ENCODE assay signal across 18 mouse cellular contexts in the genomic region with DNA sequence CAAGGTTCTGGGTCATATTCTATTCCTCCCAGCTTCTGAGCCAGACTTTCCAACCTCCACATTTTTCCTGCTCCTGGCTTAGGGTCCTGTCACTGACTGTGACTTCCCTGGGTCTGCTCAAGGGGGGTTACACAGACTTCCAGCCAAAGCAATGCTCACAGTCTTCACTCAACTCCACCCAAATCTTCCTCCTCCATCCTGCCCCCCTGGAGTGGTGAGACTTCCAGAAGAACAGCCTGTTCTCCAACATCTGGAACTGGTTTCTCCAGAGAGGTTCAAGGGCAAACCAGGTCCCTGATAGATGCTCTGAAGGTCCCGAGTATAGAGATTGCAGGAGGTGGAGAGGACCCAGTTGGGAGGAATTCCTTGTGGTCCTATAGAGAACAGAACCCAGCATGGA. TPM values are rescaled to one million over a fixed set of nuclear protein-coding genes. Genes with fewer than 3 reads are reported as not detected.
DNase-seq lines count a peak whose midpoint lies in the region; ATAC-seq and TF ChIP-seq lines count a peak whose summit lies in the region.
"Had no signal": no experiment of that assay in that cellular context is flagged by ENCODE, and none has a peak within 500 bp of the region (broad histone marks: within the 10 kb centered on the region; RNA-seq: fewer than 3 reads in every experiment).

No protein-coding gene starts in this region.

- DNase-seq in hindbrain, postnatal 0 days (ENCODE audit: low spot score) = no peak
- DNase-seq in hindbrain, embryonic 11.5 days (ENCODE audit: low spot score) = no peak
- DNase-seq in kidney, postnatal 0 days (ENCODE audit: low spot score) = no peak
- no peak for DNase-seq in kidney, postnatal 14 days
- no peak for DNase-seq in ovary, adult 18-20 months (ENCODE audit: low spot score)
- DNase-seq: thymus, adult 2 months; thymus, postnatal 4 days had no signal

- ATAC-seq in hindbrain, postnatal 0 days = 0 out of 2 replicates have a peak, but pooled peaks have one; percentile 12
- no peak for ATAC-seq in hindbrain, embryonic 11.5 days (ENCODE audit: low FRiP score)
- ATAC-seq in kidney, postnatal 0 days (replicated peaks; ENCODE audit: low FRiP score, low read depth) = no peak
- no peak for ATAC-seq in stomach, embryonic 15.5 days (ENCODE audit: insufficient read depth, low FRiP score, low read depth)

- H3K9ac ChIP-seq in hindbrain, postnatal 0 days (replicated peaks; ENCODE audit: low read length) = no peak overlapping the region
- no peak overlapping the region for H3K9ac ChIP-seq in hindbrain, embryonic 11.5 days (ENCODE audit: low read depth, low read length)
- H3K9ac ChIP-seq in kidney, postnatal 0 days (ENCODE audit: low read depth, low read length) = no peak overlapping the region
- H3K9ac ChIP-seq in stomach, embryonic 15.5 days = no peak overlapping the region
- H3K9ac ChIP-seq: embryonic facial prominence, embryonic 12.5 days; forebrain, embryonic 12.5 days; hindbrain, embryonic 15.5 days; limb, embryonic 15.5 days; liver, embryonic 14.5 days; midbrain, embryonic 12.5 days had no signal

- TF ChIP-seq CTCF in hindbrain, postnatal 0 days (IDR thresholded peaks at IDR 0.05; ENCODE audit: low read depth) = no peak
- no peak for TF ChIP-seq CTCF in kidney, postnatal 0 days (IDR thresholded peaks at IDR 0.05; ENCODE audit: low read depth)

- no peak overlapping the region; the same call in 1 of the 2 replicates for H3K27ac ChIP-seq in hindbrain, postnatal 0 days
- no peak overlapping the region for H3K27ac ChIP-seq in hindbrain, embryonic 11.5 days (ENCODE audit: low read depth, low read length)
- 0 out of 2 replicates have a peak overlapping the region, but pooled peaks have one; percentile 8 for H3K27ac ChIP-seq in kidney, postnatal 0 days
- H3K27ac ChIP-seq in stomach, embryonic 15.5 days = peak overlapping the region; percentile 57
- H3K27ac ChIP-seq: embryonic facial prominence, embryonic 12.5 days; forebrain, embryonic 12.5 days; heart, embryonic 10.5 days; left cerebral cortex, adult 2 months; limb, embryonic 15.5 days; liver, embryonic 14.5 days; midbrain, embryonic 12.5 days had no signal

- H3K4me3 ChIP-seq in hindbrain, postnatal 0 days (ENCODE audit: low read length) = no peak overlapping the region
- no peak overlapping the region for H3K4me3 ChIP-seq in hindbrain, embryonic 11.5 days (ENCODE audit: low read depth, low read length)
- H3K4me3 ChIP-seq in kidney, postnatal 0 days (replicated peaks; ENCODE audit: low read depth, low read length) = no peak overlapping the region
- no peak overlapping the region for H3K4me3 ChIP-seq in myocyte
- no peak overlapping the region for H3K4me3 ChIP-seq in stomach, embryonic 15.5 days (replicated peaks)
- H3K4me3 ChIP-seq: embryonic facial prominence, embryonic 12.5 days; erythroblast, embryonic 14.5 days; forebrain, embryonic 12.5 days; heart, embryonic 10.5 days; hindbrain, embryonic 15.5 days; left cerebral cortex, adult 2 months; limb, embryonic 15.5 days; midbrain, embryonic 12.5 days had no signal

- WGBS in hindbrain, postnatal 0 days = 87% methylated on average over 1 of the region's 1 CpGs
- 78% methylated on average over 1 of the region's 1 CpGs for WGBS in hindbrain, embryonic 11.5 days
- 48% methylated on average over 1 of the region's 1 CpGs for WGBS in kidney, postnatal 0 days
- WGBS in stomach, embryonic 15.5 days = 59% methylated on average over 1 of the region's 1 CpGs

- no peaks in the 10 kb centered on the region; the same call in 1 of the 2 replicates for H3K4me1 ChIP-seq in hindbrain, postnatal 0 days (ENCODE audit: insufficient read depth, low read length)
- H3K4me1 ChIP-seq in hindbrain, embryonic 11.5 days (replicated peaks; ENCODE audit: control insufficient read depth, insufficient read depth, low read length) = no peaks in the 10 kb centered on the region
- peaks cover 32% of the 10 kb centered on the region for H3K4me1 ChIP-seq in kidney, postnatal 0 days (replicated peaks; ENCODE audit: insufficient read depth, low read length)
- peaks cover 66% of the 10 kb centered on the region for H3K4me1 ChIP-seq in stomach, embryonic 15.5 days
- H3K4me1 ChIP-seq: forebrain, embryonic 12.5 days; midbrain, embryonic 12.5 days had no signal

- no peaks in the 10 kb centered on the region for H3K9me3 ChIP-seq in hindbrain, postnatal 0 days (ENCODE audit: low read length)
- H3K9me3 ChIP-seq in hindbrain, embryonic 11.5 days (ENCODE audit: control insufficient read depth, low read length) = no peaks in the 10 kb centered on the region
- no peaks in the 10 kb centered on the region for H3K9me3 ChIP-seq in kidney, postnatal 0 days (replicated peaks; ENCODE audit: low read length)
- no peaks in the 10 kb centered on the region for H3K9me3 ChIP-seq in stomach, embryonic 15.5 days
- H3K9me3 ChIP-seq: embryonic facial prominence, embryonic 12.5 days; forebrain, embryonic 12.5 days; heart, embryonic 10.5 days; hindbrain, embryonic 15.5 days; limb, embryonic 15.5 days; midbrain, embryonic 12.5 days had no signal

- peaks cover 82% of the 10 kb centered on the region for H3K79me2 ChIP-seq in myocyte (ENCODE audit: control insufficient read depth, insufficient read depth)

- H3ac ChIP-seq in myocyte (ENCODE audit: control insufficient read depth, insufficient read length) = no peak overlapping the region

- no peaks in the 10 kb centered on the region for H3K27me3 ChIP-seq in hindbrain, postnatal 0 days (ENCODE audit: insufficient read depth, low read length)
- H3K27me3 ChIP-seq in hindbrain, embryonic 11.5 days (ENCODE audit: control insufficient read depth, insufficient read depth, low read length) = peaks cover 5% of the 10 kb centered on the region
- H3K27me3 ChIP-seq in kidney, postnatal 0 days (ENCODE audit: insufficient read depth, low read length) = no peaks in the 10 kb centered on the region
- H3K27me3 ChIP-seq in myocyte (ENCODE audit: control insufficient read depth, insufficient read depth, insufficient read length) = no peaks in the 10 kb centered on the region
- no peaks in the 10 kb centered on the region for H3K27me3 ChIP-seq in stomach, embryonic 15.5 days (replicated peaks)

- no peak for TF ChIP-seq POLR2A in myocyte (IDR thresholded peaks at IDR 0.05; ENCODE audit: insufficient read length, low read depth)

- no peaks in the 10 kb centered on the region for H3K36me3 ChIP-seq in hindbrain, postnatal 0 days (ENCODE audit: insufficient read depth, low read length)
- H3K36me3 ChIP-seq in hindbrain, embryonic 11.5 days (ENCODE audit: control insufficient read depth, insufficient read depth, low read length) = no peaks in the 10 kb centered on the region
- no peaks in the 10 kb centered on the region for H3K36me3 ChIP-seq in kidney, postnatal 0 days (ENCODE audit: insufficient read depth, low read length)
- no peaks in the 10 kb centered on the region for H3K36me3 ChIP-seq in myocyte (ENCODE audit: control insufficient read depth, insufficient read depth)
- H3K36me3 ChIP-seq in stomach, embryonic 15.5 days = no peaks in the 10 kb centered on the region
- H3K36me3 ChIP-seq: embryonic facial prominence, embryonic 12.5 days; forebrain, embryonic 12.5 days; heart, embryonic 10.5 days; hindbrain, embryonic 15.5 days; limb, embryonic 15.5 days; midbrain, embryonic 12.5 days had no signal

- H3K4me2 ChIP-seq in hindbrain, postnatal 0 days (ENCODE audit: low read depth, low read length) = no peak overlapping the region
- no peak overlapping the region for H3K4me2 ChIP-seq in hindbrain, embryonic 11.5 days (replicated peaks; ENCODE audit: low read depth, low read length)
- no peak overlapping the region for H3K4me2 ChIP-seq in kidney, postnatal 0 days (ENCODE audit: low read length)
- H3K4me2 ChIP-seq in myocyte (ENCODE audit: low read depth) = peak overlapping the region; percentile 68
- H3K4me2 ChIP-seq in stomach, embryonic 15.5 days = 0 out of 2 replicates have a peak overlapping the region, but pooled peaks have one; percentile 4
- H3K4me2 ChIP-seq: embryonic facial prominence, embryonic 12.5 days; forebrain, embryonic 12.5 days; hindbrain, embryonic 15.5 days; limb, embryonic 15.5 days; midbrain, embryonic 12.5 days had no signal

TF ChIP-seq in myocyte, 11 proteins besides CTCF, POLR2A, EP300 and RAD21:
- TF ChIP-seq MAX (IDR thresholded peaks at IDR 0.05; ENCODE audit: low read depth) (no peak), CEBPB (IDR thresholded peaks at IDR 0.05; ENCODE audit: insufficient read depth, poor library complexity, severe bottlenecking) (no peak), MYOG (IDR thresholded peaks at IDR 0.05; ENCODE audit: control insufficient read depth in 1 of 3, insufficient read depth in 1 of 3, insufficient read length in 2 of 3, low read depth in 2 of 3) (no peak)

RNA-seq across cellular contexts. Expression of a gene that starts 6.9 kb away (rescaled TPM):
- 3.4 and 3.5 TPM in 2 replicates for total RNA-seq in hindbrain, postnatal 0 days (2014; rRNA removed)
- polyA plus RNA-seq in hindbrain, postnatal 0 days (2015; fragmentation: Nextera tagmentation; extraction: Ambion mirVana) = 3.2 and 3.5 TPM in 2 replicates
- polyA plus RNA-seq in hindbrain, embryonic 11.5 days (2014; fragmentation: Nextera tagmentation; extraction: Ambion mirVana) = 2.0 and 2.2 TPM in 2 replicates
- polyA plus RNA-seq in kidney, postnatal 0 days (2015; fragmentation: Nextera tagmentation; extraction: Ambion mirVana) = 8.7 and 9.3 TPM in 2 replicates
- 97.3 TPM for polyA plus RNA-seq in myocyte (2012; fragmentation: generic; extraction: Trizol)
- 20.4 and 20.6 TPM in 2 replicates for polyA plus RNA-seq in stomach, embryonic 15.5 days (2015; fragmentation: Nextera tagmentation; extraction: Ambion mirVana)

RNA-seq across cellular contexts. Expression of a gene that starts 41.8 kb away (rescaled TPM):
- total RNA-seq in hindbrain, postnatal 0 days (2014; rRNA removed) = 150 and 163 TPM in 2 replicates
- 40.7 and 41.2 TPM in 2 replicates for polyA plus RNA-seq in hindbrain, postnatal 0 days (2015; fragmentation: Nextera tagmentation; extraction: Ambion mirVana)
- polyA plus RNA-seq in hindbrain, embryonic 11.5 days (2014; fragmentation: Nextera tagmentation; extraction: Ambion mirVana) = 24.1 and 28.9 TPM in 2 replicates
- 32.1 and 32.4 TPM in 2 replicates for polyA plus RNA-seq in kidney, postnatal 0 days (2015; fragmentation: Nextera tagmentation; extraction: Ambion mirVana)
- 68.4 TPM for polyA plus RNA-seq in myocyte (2012; fragmentation: generic; extraction: Trizol)
- 50.9 and 51.1 TPM in 2 replicates for polyA plus RNA-seq in stomach, embryonic 15.5 days (2015; fragmentation: Nextera tagmentation; extraction: Ambion mirVana)

Comparison
In these comparisons a context has a peak if more than half of its experiments do, and no peak if none do; other contexts are left out.
1. H3K27ac ChIP-seq: peak in kidney, postnatal 0 days (single experiment) and stomach, embryonic 15.5 days (single experiment); none in hindbrain, postnatal 0 days (single experiment) and hindbrain, embryonic 11.5 days (single experiment).
2. H3K4me2 ChIP-seq: peak in myocyte (single experiment) and stomach, embryonic 15.5 days (single experiment); none in hindbrain, postnatal 0 days (single experiment), hindbrain, embryonic 11.5 days (single experiment) and kidney, postnatal 0 days (single experiment).